Mouse (Mus musculus) liver, embryonic 14.5 days (tissue): ENCODE results near the gene Baiap2l1. TPM values are rescaled to one million over a fixed set of nuclear protein-coding genes. Genes with fewer than 3 reads are reported as not detected.

ENCODE experiments used
- ATAC-seq: fragments of 200-750 bp; cut with Nextera tagmentation; 2 replicates; pipeline ENCODE4 v1.8.0; 2017; ENCODE audit warnings: moderate number of reproducible peaks, mild to moderate bottlenecking, moderate library complexity; ENCODE audit not compliant: insufficient read depth
- DNase-seq, 3 experiments: peaks; one replicate each; pipeline ENCODE4 v3.0.0-alpha.2; 2012 to 2013; ENCODE audit warnings: low read depth in 3 of 3, low spot score in 3 of 3
- H3K27ac ChIP-seq: fragments of 300-500 bp; sonication (generic); 2 replicates; pipeline ENCODE4 v1.5.1; 2014; ENCODE audit warnings: moderate library complexity, mild to moderate bottlenecking, control low read depth, inconsistent platforms
- H3K27me3 ChIP-seq: fragments of 300-500 bp; sonication (generic); 2 replicates; pipeline ENCODE4 v1.6.1; 2014; ENCODE audit warnings: mild to moderate bottlenecking, low read length, moderate library complexity; ENCODE audit not compliant: control insufficient read depth, insufficient read depth
- H3K36me3 ChIP-seq: fragments of 300-500 bp; sonication (generic); replicated peaks from 2 replicates; pipeline ENCODE4 v1.6.1; 2014; ENCODE audit warnings: low read depth; ENCODE audit not compliant: control insufficient read depth, insufficient read depth
- H3K4me1 ChIP-seq, 2 experiments: fragments of 200-500 bp in 1 of 2; fragments of 300-500 bp in 1 of 2; sonication (generic) in 1 of 2; replicated peaks; 2 replicates each; pipeline ENCODE4 v1.6.1; 2012 to 2014; ENCODE audit warnings: antibody characterized with exemption in 1 of 2, inconsistent platforms in 1 of 2, low read length in 1 of 2; ENCODE audit not compliant: control insufficient read depth in 2 of 2, insufficient read depth in 2 of 2
- H3K4me2 ChIP-seq: fragments of 300-500 bp; sonication (generic); 2 replicates; pipeline ENCODE4 v1.6.1; 2014; ENCODE audit warnings: low read depth, mild to moderate bottlenecking, control low read depth, moderate library complexity
- H3K4me3 ChIP-seq, 2 experiments: fragments of 200-500 bp in 1 of 2; fragments of 300-500 bp in 1 of 2; sonication (generic) in 1 of 2; 2 replicates each; pipeline ENCODE4 v1.5.1; 2012 to 2014; ENCODE audit warnings: low read depth in 2 of 2, low read length in 2 of 2, mild to moderate bottlenecking in 2 of 2, control low read depth in 1 of 2, inconsistent platforms in 1 of 2, moderate library complexity in 1 of 2; ENCODE audit not compliant: insufficient read depth in 1 of 2
- H3K9ac ChIP-seq: fragments of 300-500 bp; sonication (generic); replicated peaks from 2 replicates; pipeline ENCODE4 v1.6.1; 2014; ENCODE audit warnings: mild to moderate bottlenecking, control low read depth, moderate library complexity
- H3K9me3 ChIP-seq: fragments of 300-500 bp; sonication (generic); 2 replicates; pipeline ENCODE4 v1.6.1; 2016; ENCODE audit warnings: low read length, mixed read lengths; ENCODE audit not compliant: control insufficient read depth
- CTCF ChIP-seq: IDR thresholded peaks from 2 replicates; pipeline ENCODE4 v1.5.1; 2016; ENCODE audit warnings: antibody characterized with exemption, low read depth, control low read depth
- EP300 ChIP-seq: IDR thresholded peaks from 2 replicates; pipeline ENCODE4 v1.6.1; 2016; ENCODE audit warnings: antibody characterized with exemption, low read depth
- WGBS: fragments of 180-500 bp; shearing (Covaris S2); extraction: QIAGEN DNeasy Blood & Tissue Kit; methylation state at CpG from one replicate; pipeline ENCODE4 v1.1.7; 2014; ENCODE audit not compliant: insufficient replicate concordance; 5-methylcytosine and 5-hydroxymethylcytosine counted together
- polyA plus RNA-seq, 2 experiments: library from polyadenylated mRNA; depleted of rRNA in 1 of 2; stranded (reverse) in 1 of 2; unstranded in 1 of 2; fragments of >200 nt; fragmentation: Nextera tagmentation in 1 of 2; extraction: Ambion mirVana in 1 of 2; gene quantifications; 2 replicates each; pipeline versions ENCODE4 v1.2.1 to v1.2.3; 2012 to 2014

Gene Baiap2l1
- polyA plus RNA-seq, 2 experiments = 2.4 to 3.8 TPM

GRCm38 (mm10) chr5:144387851-144388250 is 29.9 kb upstream of the Baiap2l1 start:
- Histone ChIP-seq H3K4me2 (no peak overlapping the region), H3K27ac (no peak overlapping the region), H3K36me3 (no peaks in the 10 kb centered on the region), H3K9me3 (no peaks in the 10 kb centered on the region; the same call in 1 of the 2 replicates), H3K27me3 (no peaks in the 10 kb centered on the region), H3K4me1 (no peaks in the 10 kb centered on the region), H3K4me3 (no peak overlapping the region), H3K9ac (no peak overlapping the region)
- no peak for TF ChIP-seq EP300
- peak; percentile 63 for TF ChIP-seq CTCF
- no peak for ATAC-seq
- 9% methylated on average over 6 of the region's 6 CpGs for WGBS
- no peak for DNase-seq

- no peaks in the 10 kb centered on the region for H3K27me3 ChIP-seq
- ATAC-seq (no peak), DNase-seq (no peak)
- H3K27ac ChIP-seq = no peak overlapping the region
- TF ChIP-seq CTCF (peak; percentile 65), EP300 (no peak)
- no peak overlapping the region for H3K4me3 ChIP-seq
- no peaks in the 10 kb centered on the region; the same call in 1 of the 2 replicates for H3K9me3 ChIP-seq
- 52% methylated on average over 3 of the region's 3 CpGs for WGBS
- no peaks in the 10 kb centered on the region for H3K36me3 ChIP-seq
- H3K4me2 ChIP-seq = no peak overlapping the region
- no peaks in the 10 kb centered on the region for H3K4me1 ChIP-seq
- H3K9ac ChIP-seq = no peak overlapping the region
Observed at GRCm38 (mm10) chr5:144383936-144384335, 26.0 kb upstream of the Baiap2l1 start.

- no peaks in the 10 kb centered on the region; the same call in 1 of the 2 replicates for H3K9me3 ChIP-seq
- WGBS = 51% methylated on average over 3 of the region's 3 CpGs
- TF ChIP-seq CTCF (0 out of 2 replicates have a peak, but pooled peaks have one; percentile 8), EP300 (no peak)
- no peak for DNase-seq
- no peak overlapping the region for H3K27ac ChIP-seq
- no peaks in the 10 kb centered on the region for H3K27me3 ChIP-seq
- ATAC-seq = no peak
- no peaks in the 10 kb centered on the region for H3K4me1 ChIP-seq
- H3K4me3 ChIP-seq = no peak overlapping the region
- no peak overlapping the region for H3K9ac ChIP-seq
- no peak overlapping the region for H3K4me2 ChIP-seq
- no peaks in the 10 kb centered on the region for H3K36me3 ChIP-seq
Observed at GRCm38 (mm10) chr5:144381782-144382181, 23.9 kb upstream of the Baiap2l1 start.

- Histone ChIP-seq H3K4me2 (no peak overlapping the region), H3K27ac (no peak overlapping the region), H3K4me1 (no peaks in the 10 kb centered on the region), H3K9ac (no peak overlapping the region), H3K4me3 (no peak overlapping the region), H3K36me3 (no peaks in the 10 kb centered on the region), H3K9me3 (no peaks in the 10 kb centered on the region; the same call in 1 of the 2 replicates), H3K27me3 (no peaks in the 10 kb centered on the region)
- ATAC-seq (no peak), DNase-seq (no peak)
- no peak for TF ChIP-seq EP300
- TF ChIP-seq CTCF = no peak
- WGBS = 69% methylated on average over 7 of the region's 7 CpGs
Observed at GRCm38 (mm10) chr5:144380689-144381088, 22.8 kb upstream of the Baiap2l1 start.

- Histone ChIP-seq H3K9ac (no peak overlapping the region), H3K4me3 (no peak overlapping the region), H3K4me1 (no peaks in the 10 kb centered on the region), H3K27me3 (no peaks in the 10 kb centered on the region), H3K4me2 (no peak overlapping the region), H3K27ac (no peak overlapping the region), H3K36me3 (no peaks in the 10 kb centered on the region), H3K9me3 (no peaks in the 10 kb centered on the region; the same call in 1 of the 2 replicates)
- 66% methylated on average over 4 of the region's 4 CpGs for WGBS
- DNase-seq = no peak
- TF ChIP-seq CTCF (no peak), EP300 (no peak)
- ATAC-seq = no peak
Observed at GRCm38 (mm10) chr5:144379431-144379830, 21.5 kb upstream of the Baiap2l1 start.
